Mouse (Mus musculus): ENCODE measurements around the gene Steap3.

The Steap3 gene

DNA sequence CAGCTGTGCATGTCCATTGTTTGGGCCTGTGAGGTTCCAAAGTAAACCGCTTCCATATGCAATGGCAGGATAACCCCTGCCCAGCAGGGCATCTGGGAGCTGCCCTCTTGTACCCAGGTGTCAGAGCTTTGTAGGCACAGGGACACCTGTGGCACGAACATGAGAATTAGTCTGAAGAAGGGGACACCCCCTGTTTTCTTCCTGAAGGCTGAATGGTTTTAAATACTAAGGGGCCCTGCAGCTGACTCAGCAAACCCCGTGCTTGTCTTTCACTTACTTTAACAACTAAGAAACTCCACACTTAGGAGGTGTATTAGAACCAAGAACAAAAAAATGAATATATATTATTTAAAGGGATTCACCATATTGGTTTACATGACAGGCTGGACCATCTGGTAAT lies 74.4 kb downstream of the Steap3 start:
- no peak for DNase-seq (ENCODE audit: low spot score)

DNA sequence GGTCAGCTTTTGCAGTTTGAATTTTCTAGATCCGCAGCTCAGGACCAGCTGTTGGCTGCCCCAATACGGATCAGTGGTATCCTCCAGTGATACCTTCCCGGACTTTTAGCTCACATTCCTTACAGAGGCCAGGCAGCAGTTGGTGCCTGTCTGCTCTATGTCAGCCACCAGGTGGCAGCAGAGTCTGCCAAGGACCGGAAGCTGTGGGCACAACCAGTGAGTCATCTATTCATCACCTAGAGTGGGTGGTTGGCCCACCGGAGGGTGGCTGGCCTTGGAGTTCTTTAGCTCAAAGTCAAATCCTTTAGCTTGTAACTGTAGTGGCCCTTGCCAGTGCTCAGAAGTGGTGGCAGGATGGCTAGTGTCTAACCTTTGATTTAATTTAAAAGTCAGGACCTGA lies 75.3 kb downstream of the Steap3 start:
- DNase-seq (ENCODE audit: low spot score), result peak; percentile 25

DNA sequence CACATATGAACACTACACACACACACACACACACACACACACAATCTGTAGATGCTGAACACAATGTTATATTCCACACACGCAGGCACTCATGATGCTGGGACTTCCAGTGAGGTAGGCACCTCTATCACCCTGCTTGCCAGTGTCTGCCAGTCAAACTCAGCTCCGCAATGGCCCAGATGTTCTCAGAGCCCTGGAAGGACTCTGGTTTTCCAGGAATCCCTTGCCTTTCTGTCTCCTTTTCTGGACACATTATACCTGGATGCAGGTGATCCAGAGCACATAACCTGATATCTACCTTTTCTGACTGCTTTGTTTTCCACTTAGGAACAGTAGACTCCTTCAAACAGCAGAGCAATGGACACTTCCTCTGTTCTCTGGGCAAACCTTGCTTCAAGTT lies 75.8 kb downstream of the Steap3 start:
- DNase-seq (ENCODE audit: low spot score), result no peak

DNA sequence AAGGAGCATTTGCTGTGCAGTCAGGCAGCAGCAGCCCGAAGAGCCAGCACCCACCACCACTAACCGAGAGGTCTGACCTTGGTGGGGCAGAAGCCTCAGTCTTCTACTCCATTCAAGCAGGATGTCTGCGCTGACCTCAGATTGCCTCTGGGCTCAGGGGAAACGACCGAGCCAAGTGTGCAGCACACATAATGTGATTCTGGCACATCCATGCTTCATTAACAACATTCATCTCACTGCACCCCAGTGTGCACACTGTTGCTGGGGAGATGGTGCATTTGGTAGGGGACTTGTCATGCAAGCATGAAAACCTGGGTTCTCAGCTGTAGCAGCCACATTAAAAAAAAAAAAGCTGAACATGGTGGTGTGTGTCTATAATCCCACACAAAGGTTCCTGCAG lies 76.6 kb downstream of the Steap3 start:
- DNase-seq (ENCODE audit: low spot score), result no peak

DNA sequence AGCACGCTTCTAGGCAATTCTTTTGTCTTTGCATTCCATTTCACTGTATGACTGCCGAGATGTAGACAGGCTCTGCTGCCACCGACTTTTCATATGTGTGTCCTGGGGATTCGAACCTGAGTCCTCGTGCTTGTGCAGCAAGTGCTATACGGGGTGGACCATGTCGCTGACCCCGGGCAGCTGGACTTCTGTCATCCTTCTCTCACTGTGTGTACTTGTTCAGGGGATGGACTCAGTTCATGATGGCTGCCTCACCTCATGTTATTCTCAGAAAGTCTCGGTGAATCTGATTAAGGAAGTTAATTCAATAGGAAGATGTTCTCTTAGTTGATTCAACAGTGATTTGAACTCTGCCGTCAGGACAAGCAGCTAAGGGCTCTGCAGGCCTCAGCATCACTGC lies 78.9 kb downstream of the Steap3 start:
- DNase-seq (ENCODE audit: low spot score), result no peak

DNA sequence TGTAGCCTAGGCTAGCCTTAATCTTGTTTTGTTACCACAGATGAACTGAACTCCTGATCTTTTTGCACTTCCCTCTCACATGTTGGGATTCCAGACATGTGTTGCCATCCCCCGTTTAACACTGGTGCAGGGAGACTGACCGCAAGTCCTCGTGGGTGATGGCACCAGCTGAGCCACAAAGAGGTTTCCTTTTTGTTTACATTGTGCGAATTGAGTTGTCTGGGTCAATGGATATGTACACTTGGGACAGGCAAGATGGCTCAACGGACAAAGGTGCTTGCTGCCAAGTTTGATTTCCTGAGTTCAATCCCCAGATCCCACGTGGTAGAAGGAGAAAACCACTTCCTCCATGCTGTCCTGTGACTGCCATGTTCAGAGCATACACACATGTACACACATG lies 80.2 kb downstream of the Steap3 start:
- DNase-seq (ENCODE audit: low spot score), result no peak

DNA sequence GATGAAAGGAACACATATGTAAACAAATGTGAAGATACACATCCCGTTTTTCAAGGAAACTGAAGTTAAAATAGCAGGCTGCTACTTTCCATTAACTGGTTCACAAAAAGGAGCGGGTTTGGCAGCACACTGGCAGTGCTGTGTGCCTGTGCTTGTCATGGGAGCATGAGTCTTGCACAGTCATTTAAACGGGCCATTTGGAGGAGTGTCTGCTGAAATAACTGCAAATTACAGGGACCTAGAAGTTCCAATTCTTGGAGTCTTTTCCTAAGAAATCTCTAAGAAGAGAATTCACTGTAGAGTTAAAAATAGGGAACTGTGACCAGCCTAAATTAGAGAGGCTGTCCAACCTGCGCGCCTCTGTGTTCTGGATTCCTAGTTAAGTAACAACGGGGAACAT lies 81.6 kb downstream of the Steap3 start:
- DNase-seq (ENCODE audit: low spot score), result no peak

DNA sequence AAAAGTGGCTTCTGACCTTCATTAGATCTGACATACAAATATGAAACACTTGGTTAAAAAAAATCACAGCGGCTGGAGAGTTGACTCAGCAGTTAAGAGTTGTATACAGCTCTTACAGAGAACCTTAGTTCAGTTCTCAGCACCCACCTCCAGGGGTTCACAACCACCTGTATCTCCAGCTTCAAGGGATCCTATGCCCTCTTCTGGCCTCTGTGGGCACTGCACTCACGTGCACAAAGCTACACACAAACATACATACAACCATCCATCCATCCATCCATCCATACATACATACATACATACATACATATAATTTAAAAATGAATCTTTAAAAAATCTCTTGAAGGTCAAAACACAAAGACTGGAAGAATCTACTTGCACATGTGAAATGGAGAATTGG lies 82.2 kb downstream of the Steap3 start:
- no peak for DNase-seq (ENCODE audit: low spot score)

DNA sequence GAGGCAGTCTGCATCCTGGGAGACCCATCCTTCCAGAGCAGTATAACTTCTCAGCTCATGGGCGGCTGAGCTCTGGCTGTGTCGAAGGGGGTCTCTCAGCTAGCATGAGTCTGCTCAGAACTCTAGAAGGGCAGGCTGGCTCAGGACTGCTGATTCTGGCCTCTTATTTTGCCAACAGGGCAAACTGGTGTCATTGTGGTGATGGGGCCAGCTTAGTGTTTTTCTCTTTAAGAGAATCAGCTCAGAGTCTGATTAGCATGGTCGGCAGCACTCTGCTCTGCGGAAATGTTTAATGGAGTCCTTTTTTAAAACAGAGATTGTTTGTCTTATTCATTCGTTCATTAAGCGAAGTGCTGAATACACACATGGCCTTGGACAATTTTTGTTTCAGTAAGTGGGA lies 83.3 kb downstream of the Steap3 start:
- DNase-seq (ENCODE audit: low spot score), result no peak

DNA sequence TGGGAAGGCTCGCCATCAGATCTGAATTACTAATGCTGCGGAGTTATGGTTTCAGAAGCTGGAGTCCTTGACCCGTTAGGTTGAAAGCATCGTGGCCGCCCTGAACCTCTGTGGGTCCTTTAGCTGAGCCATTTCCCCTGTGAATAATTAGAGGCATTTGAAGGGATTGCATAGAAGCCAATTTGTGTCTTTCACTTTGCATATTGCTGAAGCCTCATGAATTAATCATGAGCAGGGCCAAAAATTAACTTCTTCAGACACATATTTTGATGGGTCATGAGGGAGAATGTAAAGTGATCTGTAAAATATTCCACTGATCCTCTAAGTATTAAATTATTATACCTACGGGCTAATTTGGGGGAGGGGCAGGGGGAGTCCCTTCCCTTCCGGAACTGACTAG lies 85.4 kb downstream of the Steap3 start:
- DNase-seq (ENCODE audit: low spot score), result no peak

DNA sequence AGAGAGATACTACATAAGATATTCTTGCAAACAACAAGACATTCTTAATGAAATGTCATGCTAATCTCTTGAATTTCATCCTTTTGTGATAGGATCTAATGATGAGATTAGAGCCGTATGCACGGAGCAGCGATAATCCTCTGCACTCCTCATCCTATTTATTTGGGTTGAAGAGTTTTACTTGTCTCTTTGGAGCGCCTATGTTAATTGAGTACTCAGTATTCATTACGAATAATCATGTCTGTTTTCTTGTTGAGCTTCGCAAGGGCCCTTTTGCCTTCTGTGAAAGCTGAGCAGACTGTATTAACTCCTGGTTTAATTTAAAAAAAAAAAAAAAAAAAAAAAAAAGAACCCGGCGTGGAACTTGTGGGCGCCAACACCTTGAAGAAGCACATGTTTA lies 85.8 kb downstream of the Steap3 start:
- no peak for DNase-seq (ENCODE audit: low spot score)

DNA sequence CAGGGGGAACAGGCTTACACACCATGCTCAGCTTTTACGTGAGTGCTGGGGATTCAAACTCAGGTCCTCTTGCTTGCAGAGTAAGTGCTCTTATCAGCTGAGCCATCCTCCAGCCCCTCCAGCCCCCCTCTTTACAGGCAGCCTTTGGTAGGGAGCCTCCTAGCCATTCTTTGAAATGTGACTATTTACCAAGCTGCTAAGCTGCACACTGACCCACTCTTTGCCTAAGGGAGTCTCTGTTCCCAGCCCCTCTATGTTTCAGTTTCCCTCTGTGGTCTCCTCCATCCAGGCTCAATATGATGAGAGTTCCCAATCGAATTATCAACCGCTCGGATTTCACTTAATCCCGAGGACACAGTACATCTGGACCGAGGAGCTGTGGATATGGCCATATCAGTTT lies 86.3 kb downstream of the Steap3 start:
- DNase-seq (ENCODE audit: low spot score), result no peak

DNA sequence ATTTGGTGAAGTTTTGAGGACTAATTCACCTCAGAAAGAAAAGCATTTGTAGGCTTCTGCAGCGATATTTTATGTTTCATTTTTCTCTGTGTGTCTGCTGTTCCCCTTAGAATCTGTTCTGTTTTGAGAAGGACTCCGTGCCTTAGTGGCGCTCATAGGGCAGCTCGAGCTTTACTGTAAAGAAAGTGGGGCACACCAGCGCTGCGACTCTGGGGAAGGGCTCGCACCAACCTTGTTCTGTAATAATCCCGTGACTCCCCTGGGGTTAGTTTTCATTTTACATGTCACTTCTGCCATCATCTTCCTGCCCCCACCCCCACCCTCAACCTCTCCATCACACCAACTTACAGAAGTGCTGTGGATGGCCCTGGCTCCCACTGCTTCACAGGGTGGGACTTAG lies 95.4 kb downstream of the Steap3 start:
- no peak for DNase-seq (ENCODE audit: low spot score)

DNA sequence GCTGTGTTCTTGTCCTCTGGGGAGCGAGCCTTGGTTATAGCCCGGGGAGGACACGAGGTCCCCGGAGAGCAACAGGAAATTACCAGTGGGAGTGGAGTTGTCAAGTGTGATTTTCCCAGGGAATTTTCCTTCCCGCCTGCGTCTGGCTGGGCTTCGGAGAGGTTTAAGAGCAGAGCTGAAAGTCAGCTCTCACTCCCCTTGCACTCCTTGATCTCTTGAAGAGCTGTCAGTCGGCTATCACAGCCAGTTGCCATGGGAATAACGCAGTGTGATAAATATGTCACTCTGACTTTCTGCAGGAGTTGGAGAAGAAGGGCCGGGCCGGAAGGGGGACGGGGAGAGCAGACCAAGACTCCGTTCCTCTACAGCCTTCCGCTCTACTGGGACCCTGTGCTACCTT lies 96.2 kb downstream of the Steap3 start:
- no peak for DNase-seq (ENCODE audit: low spot score)

DNA sequence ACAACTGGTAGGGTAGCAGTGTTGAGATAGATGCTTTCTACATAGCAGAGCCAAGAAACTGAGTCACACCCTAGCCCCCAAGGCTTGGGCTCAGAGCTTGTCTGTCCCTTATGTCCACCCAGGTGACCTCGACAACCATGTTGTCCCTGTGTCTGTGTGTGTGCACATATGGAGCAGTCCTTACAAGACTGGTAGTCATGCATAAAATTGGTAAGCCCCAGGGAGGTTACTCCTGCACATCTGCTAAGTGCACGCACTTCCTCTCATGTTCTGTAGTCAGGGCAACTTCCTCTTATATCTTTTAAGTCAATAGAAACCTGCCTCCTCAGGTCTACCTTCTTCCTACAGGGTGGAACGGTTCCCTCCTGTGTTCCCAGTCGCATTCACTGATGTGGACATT lies 97.5 kb downstream of the Steap3 start:
- DNase-seq (ENCODE audit: low spot score), result no peak

DNA sequence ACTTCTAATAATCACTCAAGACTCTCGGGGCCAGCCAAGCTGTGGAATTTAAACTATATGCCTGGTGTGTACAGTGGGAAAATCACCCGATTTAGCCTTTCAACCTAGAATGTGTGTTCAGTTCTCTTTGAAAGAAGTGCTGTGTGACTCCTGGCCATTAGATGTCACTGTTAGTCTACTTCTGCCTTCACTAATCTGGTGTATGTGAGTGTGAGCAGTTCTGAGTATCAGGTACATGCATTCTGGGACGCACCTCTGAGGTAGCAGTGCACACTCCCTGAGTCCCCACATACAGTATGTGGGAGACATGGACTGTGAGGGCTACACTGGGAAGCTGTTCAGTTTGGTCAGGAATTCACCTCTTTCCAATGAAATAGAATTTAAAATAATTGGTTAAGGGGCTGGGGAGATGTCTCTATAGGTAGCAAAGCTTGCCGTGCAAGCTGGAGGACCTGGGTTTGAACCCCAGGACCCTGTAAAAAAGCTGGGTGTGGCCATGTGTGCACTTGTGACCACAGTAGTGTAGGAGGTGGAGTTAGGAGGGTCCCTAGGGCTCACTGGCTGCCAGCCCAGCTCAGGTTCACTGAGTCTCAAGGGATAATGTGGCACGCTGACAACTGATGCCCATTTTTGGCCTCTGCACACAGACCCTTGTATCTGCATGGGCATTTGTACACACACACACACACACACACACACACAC lies 100.5 kb downstream of the Steap3 start:
- DNase-seq (ENCODE audit: low spot score), result no peak

DNA sequence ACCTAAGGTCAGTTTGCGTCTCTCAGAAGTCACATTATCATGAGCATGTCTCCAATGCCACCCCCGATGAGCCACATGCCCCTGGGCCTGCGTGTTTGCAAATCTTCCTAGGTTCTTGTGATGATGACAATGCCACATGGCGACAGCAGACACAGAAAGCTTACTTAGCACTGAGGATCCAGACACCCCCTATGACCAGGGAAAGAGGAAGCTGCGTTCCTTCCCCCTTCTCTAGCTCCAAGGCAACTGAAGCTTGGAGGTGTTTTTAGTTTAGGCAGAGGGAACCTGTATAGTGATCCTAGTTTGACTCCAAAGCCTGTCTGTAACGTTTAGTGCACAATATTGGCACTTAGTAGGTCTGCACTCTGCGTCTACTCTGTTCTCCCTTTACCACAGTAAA lies 102.2 kb downstream of the Steap3 start:
- DNase-seq (ENCODE audit: low spot score), result no peak

DNA sequence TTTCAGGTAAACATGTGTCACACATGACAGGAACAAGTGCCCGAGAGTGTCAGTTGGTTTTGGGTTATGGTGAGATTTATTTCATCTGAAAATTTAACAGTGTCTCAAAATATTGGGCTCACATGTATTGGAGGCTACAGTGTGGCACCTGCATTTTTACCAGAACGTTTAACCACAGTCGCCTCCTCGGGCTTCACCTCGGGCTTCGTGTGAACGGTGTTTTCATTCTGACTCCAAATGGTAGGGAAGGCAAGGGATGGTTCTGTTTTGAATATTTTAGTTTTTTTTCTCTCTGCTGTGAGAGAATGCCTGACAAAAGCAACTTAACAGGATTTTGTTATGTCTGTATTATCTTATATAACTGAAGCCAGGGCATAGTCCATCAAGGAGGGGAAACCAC lies 103.8 kb downstream of the Steap3 start:
- DNase-seq (ENCODE audit: low spot score), result no peak

DNA sequence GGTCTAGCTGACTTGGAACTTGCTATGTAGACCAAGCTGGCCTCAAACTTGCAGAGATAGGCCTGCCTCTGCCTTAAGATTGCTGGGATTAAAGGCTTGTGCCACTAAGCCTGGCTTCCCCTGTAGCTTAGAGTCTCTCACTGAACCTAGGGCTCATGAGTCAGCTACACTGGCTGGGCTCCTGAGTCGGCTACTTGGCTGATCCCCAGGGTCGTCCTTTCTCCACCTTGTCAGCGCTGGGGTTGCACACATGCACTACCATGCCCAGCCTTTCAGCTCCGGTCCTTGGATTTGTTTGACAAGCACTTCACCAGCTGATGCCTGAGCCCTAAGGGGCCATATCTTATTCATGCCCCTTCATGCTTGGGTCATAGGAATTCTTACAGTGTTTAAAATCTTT lies 104.5 kb downstream of the Steap3 start:
- no peak for DNase-seq (ENCODE audit: low spot score)

DNA sequence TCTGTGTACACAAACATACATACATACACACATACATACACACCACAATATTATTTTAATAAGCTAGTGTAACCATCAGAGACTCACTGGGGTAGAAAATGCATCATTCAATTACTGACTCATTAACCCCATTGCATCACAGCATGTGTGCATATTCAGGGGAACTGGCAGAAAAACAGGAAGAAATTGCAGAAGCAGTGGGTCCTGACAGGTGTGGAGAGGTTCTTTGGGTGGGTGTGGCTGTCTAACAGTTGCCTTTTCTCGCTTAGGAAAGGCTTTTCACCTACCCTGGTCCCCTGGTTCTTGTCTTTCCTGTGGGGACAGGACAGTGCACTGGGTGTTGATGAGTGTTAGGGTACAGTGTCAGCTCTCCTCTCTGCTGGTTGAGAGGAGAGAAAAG lies 109.9 kb downstream of the Steap3 start:
- no peak for DNase-seq (ENCODE audit: low spot score)

DNA sequence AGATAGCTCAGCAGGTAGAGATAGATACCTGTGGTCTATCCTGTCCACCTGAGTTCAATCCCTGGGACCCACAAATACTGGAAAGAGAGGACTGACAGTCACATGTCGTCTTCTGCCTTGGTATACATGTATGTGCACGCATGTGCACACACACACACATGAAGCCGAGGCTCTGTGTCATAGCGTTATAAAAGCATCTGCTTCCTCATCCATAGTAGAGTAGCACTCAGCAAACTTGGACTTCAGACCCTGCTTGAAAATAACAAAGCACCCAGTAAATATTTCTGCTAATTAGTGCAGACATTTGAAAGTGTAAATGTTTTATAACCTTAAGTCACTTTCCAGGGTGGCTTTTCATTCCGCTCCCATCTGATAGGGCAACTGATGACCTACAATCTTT lies 111.0 kb downstream of the Steap3 start:
- DNase-seq (ENCODE audit: low spot score), result no peak

DNA sequence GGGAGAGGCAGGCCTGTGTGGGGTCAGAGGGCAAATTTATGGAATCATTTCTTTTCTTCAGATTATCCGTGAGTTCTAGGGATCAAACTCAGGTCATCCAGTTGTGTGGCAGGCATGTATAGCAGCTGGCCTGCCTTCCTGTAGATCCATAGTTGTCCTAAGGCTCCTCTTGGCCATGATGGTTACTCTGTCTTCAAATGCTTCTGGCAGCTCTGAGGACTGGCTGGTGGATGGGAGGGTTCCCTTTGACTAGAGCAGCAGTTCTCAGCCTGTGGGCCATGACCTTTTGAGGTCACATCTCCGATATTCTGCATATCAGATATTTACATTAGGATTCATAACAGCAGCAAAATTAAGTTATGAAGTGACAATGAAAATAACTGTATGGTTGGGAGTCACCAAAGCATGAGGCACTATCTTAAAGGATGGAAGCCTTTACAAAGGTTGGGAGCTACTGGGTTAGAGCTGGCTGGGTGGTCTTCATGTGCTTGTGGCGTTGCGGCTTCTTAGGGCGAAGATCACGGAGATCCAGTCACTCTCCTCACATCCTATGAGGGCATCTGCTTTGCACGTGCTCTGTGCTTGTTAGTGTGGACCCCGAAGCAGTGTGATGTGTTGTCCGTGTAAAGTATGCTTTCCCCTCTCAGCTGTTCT lies 113.9 kb downstream of the Steap3 start:
- no peak for DNase-seq (ENCODE audit: low spot score)

DNA sequence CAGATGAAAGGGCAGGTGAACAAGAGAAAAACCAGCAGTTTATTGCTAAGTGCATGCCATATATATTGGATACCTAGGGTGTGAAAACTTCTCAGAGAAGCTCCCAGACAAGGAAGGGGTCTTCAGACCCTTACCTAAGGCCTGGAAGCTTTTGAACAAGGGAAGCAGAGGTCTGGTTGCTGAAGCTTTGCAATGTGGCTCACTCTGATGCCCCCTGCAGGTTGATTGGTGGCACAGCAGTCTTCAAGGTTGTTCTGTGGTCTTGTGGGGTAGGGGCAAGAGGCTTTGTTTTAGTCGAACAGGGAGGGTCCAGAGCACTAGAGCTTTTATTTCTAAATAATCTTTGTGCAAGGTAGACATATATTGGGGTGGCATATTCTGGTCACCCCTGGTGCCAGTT lies 117.2 kb downstream of the Steap3 start:
- no peak for DNase-seq (ENCODE audit: low spot score)

DNA sequence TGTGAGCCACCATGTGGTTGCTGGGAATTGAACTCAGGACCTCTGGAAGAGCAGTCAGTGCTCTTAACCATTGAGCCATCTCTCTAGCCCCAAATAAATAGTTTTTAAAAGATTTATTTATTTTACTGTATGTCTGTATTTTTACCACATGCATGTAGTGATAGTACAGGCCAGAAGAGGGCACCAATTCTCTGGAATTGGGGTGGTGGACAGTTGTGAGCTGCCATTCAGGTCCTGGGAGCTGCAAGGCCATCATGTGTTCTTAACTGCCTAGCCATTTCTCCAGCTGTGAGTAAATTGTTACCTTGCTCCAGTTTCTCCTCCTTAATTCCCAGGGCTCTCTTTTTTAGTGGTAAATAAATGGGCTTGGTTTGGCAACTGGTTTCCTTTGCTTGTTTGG lies 118.3 kb downstream of the Steap3 start:
- DNase-seq (ENCODE audit: low spot score), result no peak

Measured in testis, postnatal 14 days (tissue).